Mouse (Mus musculus): ENCODE results near the gene Rnaseh2a. TPM values are rescaled to one million over a fixed set of nuclear protein-coding genes. Genes with fewer than 3 reads are reported as not detected.
A peak's percentile ranks its signal among the peaks of the same experiment; 100 is the strongest.

Gene Rnaseh2a
- total and polyA plus RNA-seq, 3 experiments: 71.6 to 115 (median 83.1) TPM

DNA sequence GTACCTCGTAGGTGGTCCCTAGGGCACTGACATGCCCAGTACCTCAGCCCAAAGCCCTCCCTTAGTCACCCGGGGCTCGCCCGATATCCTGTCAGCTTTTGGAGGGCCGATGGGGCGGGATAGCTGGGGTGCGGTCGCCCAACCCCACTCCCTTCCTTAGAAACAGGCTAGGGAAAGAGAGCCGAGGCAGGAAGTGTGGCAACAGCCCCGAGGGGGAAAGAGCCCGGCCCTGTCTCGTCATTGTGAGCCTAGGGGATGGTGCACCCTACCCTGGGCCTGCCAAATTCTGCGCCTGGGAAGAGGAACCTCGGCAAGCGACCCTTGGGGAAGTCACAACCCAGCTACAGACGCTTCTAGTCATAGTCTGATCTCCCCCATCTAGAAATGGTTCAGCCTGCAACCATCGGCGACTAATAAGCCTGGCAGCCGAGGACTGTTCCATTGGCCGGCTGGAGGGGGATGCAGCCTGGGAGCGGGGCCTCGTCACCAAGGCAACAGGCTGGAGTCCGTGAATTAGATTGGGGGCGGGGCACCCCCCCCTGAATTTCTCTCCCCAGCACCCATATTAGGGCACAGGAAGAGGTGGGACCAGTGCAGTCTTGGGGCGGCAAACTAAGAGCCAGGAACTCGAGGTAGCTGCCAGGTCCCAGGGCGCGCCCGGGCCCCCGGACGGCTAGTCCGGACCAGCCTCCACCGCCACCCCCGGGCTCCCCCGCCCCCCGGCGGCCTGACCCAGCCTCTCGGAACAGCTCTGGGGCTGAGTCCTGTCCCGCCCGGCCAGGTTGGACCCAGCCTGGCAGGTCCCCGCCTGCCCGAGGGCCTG lies 10.2 kb upstream of the Rnaseh2a start (continued):
- 0 out of 2 replicates have a peak, but pooled peaks have one; percentile 11 for TF ChIP-seq NRF1 (IDR thresholded peaks at IDR 0.05; ENCODE audit: low read depth, low read length)
- no peak for TF ChIP-seq MAX (IDR thresholded peaks at IDR 0.05; ENCODE audit: low read length)
- TF ChIP-seq USF2 (conservative IDR thresholded peaks at IDR 0.05; ENCODE audit: low read depth, low read length): no peak
- peak; percentile 99 for TF ChIP-seq CHD1 (IDR thresholded peaks at IDR 0.05; ENCODE audit: low read depth, low read length)
- TF ChIP-seq CHD2 (IDR thresholded peaks at IDR 0.05; ENCODE audit: low read length): peak; percentile 84
- TF ChIP-seq TCF12 (IDR thresholded peaks at IDR 0.05; ENCODE audit: low read depth, low read length): peak; percentile 43; the same call in 1 of the 2 replicates
- 0 out of 2 replicates have a peak, but pooled peaks have one; percentile 55 for TF ChIP-seq RCOR1 (conservative IDR thresholded peaks at IDR 0.05; ENCODE audit: low read depth, low read length)
- no peak for TF ChIP-seq ZKSCAN1 (IDR thresholded peaks at IDR 0.05; ENCODE audit: borderline replicate concordance, low read depth, low read length)
- no peak for TF ChIP-seq ZNF384 (IDR thresholded peaks at IDR 0.05; ENCODE audit: low read depth, low read length)
- peak; percentile 43 for TF ChIP-seq ETS1 (conservative IDR thresholded peaks at IDR 0.05; ENCODE audit: low read depth, low read length)

GRCm38 (mm10) chr8:84978248-84978940 lies 8.8 kb upstream of the Rnaseh2a start, which contains the start of gene Junb:
Gene Junb (minus strand): TSS chr8:84978718.
- in situ Hi-C loops (cut with MboI; ENCODE audit: low pct_ligation_motif_present, low pct_unique_long_range_greater_than_20kb, low sequenced_read_pairs): no loop called here
- H3K9ac ChIP-seq (ENCODE audit: insufficient read depth, low read depth): peak within 1 kb of the TSS; percentile 81
- H3K27ac ChIP-seq (ENCODE audit: insufficient read depth, low read depth): peak within 1 kb of the TSS; percentile 94
- peak within 1 kb of the TSS; percentile 96 for H3K4me2 ChIP-seq (ENCODE audit: insufficient read depth, low read depth, poor library complexity, severe bottlenecking)
- peaks cover 10 to 12% of the 10 kb centered on the region in 2 experiments for H3K36me3 ChIP-seq (replicated peaks in 1 of 2; ENCODE audit: control insufficient read depth in 1 of 2, insufficient read depth in 1 of 2, low read length in 1 of 2)
- dilution Hi-C loops (cut with MboI; ENCODE audit: extremely low pct_ligation_motif_present, extremely low pct_unique_long_range_greater_than_20kb, low sequenced_read_pairs): no loop called here
- H3K27me3 ChIP-seq (replicated peaks): no peaks in the 10 kb centered on the region
- H3K9me3 ChIP-seq (replicated peaks; ENCODE audit: low read length): no peaks in the 10 kb centered on the region
- DNase-seq (ENCODE audit: extremely low read depth): peak; percentile 92
- peaks cover 20% of the 10 kb centered on the region for H3K79me2 ChIP-seq (replicated peaks; ENCODE audit: control insufficient read depth, extremely low read depth, insufficient read depth, poor library complexity, severe bottlenecking)
- H3K4me1 ChIP-seq (ENCODE audit: control insufficient read depth in 1 of 2, insufficient read depth in 2 of 2): peaks cover 17 to 39% of the 10 kb centered on the region in 2 experiments
- H3K4me3 ChIP-seq (replicated peaks in 1 of 3; ENCODE audit: low read depth in 2 of 3, low read length in 2 of 3, poor library complexity in 1 of 3): peak within 1 kb of the TSS; percentile 82 to 94 (median 92)
- TF ChIP-seq CTCF (conservative IDR thresholded peaks at IDR 0.05 in 1 of 2, IDR thresholded peaks at IDR 0.05 in 1 of 2; ENCODE audit: low read depth in 2 of 2, low read length in 2 of 2) (no peak), USF2 (conservative IDR thresholded peaks at IDR 0.05; ENCODE audit: low read depth, low read length) (no peak), UBTF (IDR thresholded peaks at IDR 0.05; ENCODE audit: low read depth, low read length) (peak; percentile 81; the same call in 1 of the 2 replicates), MAFK (IDR thresholded peaks at IDR 0.05; ENCODE audit: insufficient replicate concordance, low read length) (no peak), MAZ (IDR thresholded peaks at IDR 0.05; ENCODE audit: low read depth, low read length) (peak; percentile 100), MYC (IDR thresholded peaks at IDR 0.05; ENCODE audit: low read depth, low read length) (peak; percentile 23; the same call in 1 of the 2 replicates), PAX5 (IDR thresholded peaks at IDR 0.05; ENCODE audit: low read length) (no peak), ZKSCAN1 (IDR thresholded peaks at IDR 0.05; ENCODE audit: borderline replicate concordance, low read depth, low read length) (no peak), EP300 (IDR thresholded peaks at IDR 0.05; ENCODE audit: low read length) (no peak), NELFE (IDR thresholded peaks at IDR 0.05; ENCODE audit: low read depth, low read length) (peak; percentile 100), MXI1 (IDR thresholded peaks at IDR 0.05; ENCODE audit: low read depth, low read length) (peak; percentile 98), E2F4 (IDR thresholded peaks at IDR 0.05; ENCODE audit: insufficient replicate concordance, low read depth, low read length) (no peak), ZNF384 (IDR thresholded peaks at IDR 0.05; ENCODE audit: low read depth, low read length) (no peak), BHLHE40 (IDR thresholded peaks at IDR 0.05; ENCODE audit: low read depth, low read length) (peak; percentile 85), ETS1 (conservative IDR thresholded peaks at IDR 0.05; ENCODE audit: low read depth, low read length) (peak; percentile 92), HCFC1 (IDR thresholded peaks at IDR 0.05; ENCODE audit: low read depth, low read length) (peak; percentile 68), ELF1 (IDR thresholded peaks at IDR 0.05; ENCODE audit: low read depth, low read length) (peak; percentile 99), RCOR1 (conservative IDR thresholded peaks at IDR 0.05; ENCODE audit: low read depth, low read length) (0 out of 2 replicates have a peak, but pooled peaks have one; percentile 44), CHD2 (IDR thresholded peaks at IDR 0.05; ENCODE audit: low read length) (peak; percentile 83), TCF12 (IDR thresholded peaks at IDR 0.05; ENCODE audit: low read depth, low read length) (peak; percentile 97), JUND (conservative IDR thresholded peaks at IDR 0.05; ENCODE audit: low read depth, low read length) (no peak), USF1 (IDR thresholded peaks at IDR 0.05; ENCODE audit: low read depth, low read length) (no peak), RAD21 (IDR thresholded peaks at IDR 0.05; ENCODE audit: low read depth, low read length) (no peak; the same call in 1 of the 2 replicates), SIN3A (IDR thresholded peaks at IDR 0.05; ENCODE audit: low read length) (peak; percentile 99), ZC3H11A (IDR thresholded peaks at IDR 0.05; ENCODE audit: low read depth, low read length) (no peak), POLR2A (IDR thresholded peaks at IDR 0.05; ENCODE audit: low read depth, low read length) (peak; percentile 100), JUN (IDR thresholded peaks at IDR 0.05; ENCODE audit: insufficient read depth, low read depth, low read length) (no peak), TBP (conservative IDR thresholded peaks at IDR 0.05; ENCODE audit: low read depth, low read length) (peak; percentile 96), KAT2A (IDR thresholded peaks at IDR 0.05; ENCODE audit: insufficient replicate concordance, low read length) (0 out of 2 replicates have a peak, but pooled peaks have one; percentile 48), CHD1 (IDR thresholded peaks at IDR 0.05; ENCODE audit: low read depth, low read length) (no peak; the same call in 1 of the 2 replicates)

All from CH12.LX (cell line).